Comparison of ENCODE assay signal across 7 mouse cellular contexts in genomic region chr9:123349286-123349685, GRCm38 (mm10). TPM values are rescaled to one million over a fixed set of nuclear protein-coding genes. Genes with fewer than 3 reads are reported as not detected.
A peak's percentile ranks its signal among the peaks of the same experiment; 100 is the strongest.
DNase-seq lines count a peak whose midpoint lies in the region; ATAC-seq and TF ChIP-seq lines count a peak whose summit lies in the region.
"Not testable (repeated sequence)": the region's sequence is repeated elsewhere in the genome, so short reads cannot be mapped to it uniquely, and the experiment has no call there.

No protein-coding gene starts in this region.

- H3K4me3 ChIP-seq in CH12.LX (replicated peaks in 1 of 3; ENCODE audit: low read depth in 2 of 3, low read length in 2 of 3, poor library complexity in 1 of 3); gastrocnemius, adult 2 months; stomach, postnatal 0 days (ENCODE audit: low read depth, low read length): not testable (repeated sequence)

- ATAC-seq in stomach, postnatal 0 days (ENCODE audit: low FRiP score, low TSS enrichment), result not testable (repeated sequence)

- TF ChIP-seq EP300 in CH12.LX (IDR thresholded peaks at IDR 0.05; ENCODE audit: low read length); stomach, postnatal 0 days (optimal IDR thresholded peaks at IDR 0.05): not testable (repeated sequence)

- not testable (repeated sequence) for H3K27ac ChIP-seq in CH12.LX (ENCODE audit: insufficient read depth, low read depth); gastrocnemius, adult 2 months; stomach, postnatal 0 days (replicated peaks)

- H3K4me1 ChIP-seq in CH12.LX (ENCODE audit: control insufficient read depth in 1 of 2, insufficient read depth in 2 of 2); stomach, postnatal 0 days (replicated peaks; ENCODE audit: control insufficient read depth, insufficient read depth): not testable (repeated sequence)

- H3K9me3 ChIP-seq in CH12.LX (replicated peaks; ENCODE audit: low read length), result peaks cover 17% of the 10 kb centered on the region
- not testable (repeated sequence) for H3K9me3 ChIP-seq in stomach, postnatal 0 days (ENCODE audit: control insufficient read depth, low read length)

- TF ChIP-seq CTCF in CH12.LX (conservative IDR thresholded peaks at IDR 0.05 in 1 of 2, IDR thresholded peaks at IDR 0.05 in 1 of 2; ENCODE audit: low read depth in 2 of 2, low read length in 2 of 2), result peak in 1 of 2 experiments; percentile 51; a peak in 2 of 4 replicates
- peak; percentile 15; the same call in 1 of the 2 replicates for TF ChIP-seq CTCF in gastrocnemius, adult 2 months (IDR thresholded peaks at IDR 0.05)
- peak; percentile 16; the same call in 1 of the 2 replicates for TF ChIP-seq CTCF in stomach, postnatal 0 days (IDR thresholded peaks at IDR 0.05; ENCODE audit: low read depth)

- TF ChIP-seq RAD21 in CH12.LX (IDR thresholded peaks at IDR 0.05; ENCODE audit: low read depth, low read length), result peak; percentile 57

- H3K36me3 ChIP-seq in CH12.LX (replicated peaks in 1 of 2; ENCODE audit: control insufficient read depth in 1 of 2, insufficient read depth in 1 of 2, low read length in 1 of 2); stomach, postnatal 0 days (ENCODE audit: control insufficient read depth, insufficient read depth, low read length): not testable (repeated sequence)

- in situ Hi-C loops in CH12.LX (cut with MboI; ENCODE audit: low pct_ligation_motif_present, low pct_unique_long_range_greater_than_20kb, low sequenced_read_pairs), result not testable (repeated sequence)

- TF ChIP-seq POLR2A in CH12.LX (IDR thresholded peaks at IDR 0.05; ENCODE audit: low read depth, low read length), result not testable (repeated sequence)

- not testable (repeated sequence) for H3K4me2 ChIP-seq in CH12.LX (ENCODE audit: insufficient read depth, low read depth, poor library complexity, severe bottlenecking); stomach, postnatal 0 days (replicated peaks; ENCODE audit: low read depth)

- intact Hi-C loops in gastrocnemius, adult 2 months (cut with DNase I), result not testable (repeated sequence)

- H3K79me2 ChIP-seq in CH12.LX (replicated peaks; ENCODE audit: control insufficient read depth, extremely low read depth, insufficient read depth, poor library complexity, severe bottlenecking), result not testable (repeated sequence)

- peak; percentile 21 for DNase-seq in A20 (ENCODE audit: low read depth, low spot score)
- DNase-seq in CH12.LX (ENCODE audit: extremely low read depth); gastrocnemius, adult 2 months; stomach, postnatal 0 days (ENCODE audit: low spot score): not testable (repeated sequence)
- DNase-seq in NIH3T3 (ENCODE audit: low read depth), result peak; percentile 44
- peak; percentile 26 for DNase-seq in induced T-regulatory cell, adult 2 months (ENCODE audit: low read depth)
- DNase-seq in kidney, adult 9 months, result peak; percentile 29

- H3K27me3 ChIP-seq in CH12.LX (replicated peaks); stomach, postnatal 0 days (ENCODE audit: control insufficient read depth, insufficient read depth, low read length): not testable (repeated sequence)

- dilution Hi-C loops in CH12.LX (cut with MboI; ENCODE audit: extremely low pct_ligation_motif_present, extremely low pct_unique_long_range_greater_than_20kb, low sequenced_read_pairs), result not testable (repeated sequence)

- not testable (repeated sequence) for H3K9ac ChIP-seq in CH12.LX (ENCODE audit: insufficient read depth, low read depth); stomach, postnatal 0 days (ENCODE audit: low read length)

- WGBS in stomach, postnatal 0 days, result 100% methylated on average over 1 of the region's 1 CpGs

TF ChIP-seq in CH12.LX, 34 proteins besides CTCF, POLR2A, EP300 and RAD21:
- TF ChIP-seq SMC3 (IDR thresholded peaks at IDR 0.05; ENCODE audit: low read depth, low read length), result peak; percentile 64

RNA-seq across cellular contexts. Expression of gene Lars2, which starts 17.4 kb away (rescaled TPM):
- total RNA-seq in CH12.LX (2012; rRNA removed) (4,255 and 15,188 TPM in 2 replicates), CH12.LX (2014; rRNA removed) (4.8 and 5.1 TPM in 2 replicates)
- polyA plus RNA-seq in CH12.LX (2012; ENCODE audit: insufficient read length, low read depth), result 421 and 765 TPM in 2 replicates
- 10 to 100 TPM; 22.9 to 24.3 TPM for total RNA-seq in gastrocnemius, adult 2 months (2021)
- polyA plus RNA-seq in stomach, postnatal 0 days (2015; fragmentation: Nextera tagmentation; extraction: Ambion mirVana), result 1,098 and 1,252 TPM in 2 replicates
